Mouse (Mus musculus): Measurements from ENCODE around the gene Lyrm4. TPM values are rescaled to one million over a fixed set of nuclear protein-coding genes. Genes with fewer than 3 reads are reported as not detected.
A peak's percentile ranks its signal among the peaks of the same experiment; 100 is the strongest.

The Lyrm4 gene
- polyA plus RNA-seq, 1 experiment from 2014 or later = 13.1 TPM

DNA sequence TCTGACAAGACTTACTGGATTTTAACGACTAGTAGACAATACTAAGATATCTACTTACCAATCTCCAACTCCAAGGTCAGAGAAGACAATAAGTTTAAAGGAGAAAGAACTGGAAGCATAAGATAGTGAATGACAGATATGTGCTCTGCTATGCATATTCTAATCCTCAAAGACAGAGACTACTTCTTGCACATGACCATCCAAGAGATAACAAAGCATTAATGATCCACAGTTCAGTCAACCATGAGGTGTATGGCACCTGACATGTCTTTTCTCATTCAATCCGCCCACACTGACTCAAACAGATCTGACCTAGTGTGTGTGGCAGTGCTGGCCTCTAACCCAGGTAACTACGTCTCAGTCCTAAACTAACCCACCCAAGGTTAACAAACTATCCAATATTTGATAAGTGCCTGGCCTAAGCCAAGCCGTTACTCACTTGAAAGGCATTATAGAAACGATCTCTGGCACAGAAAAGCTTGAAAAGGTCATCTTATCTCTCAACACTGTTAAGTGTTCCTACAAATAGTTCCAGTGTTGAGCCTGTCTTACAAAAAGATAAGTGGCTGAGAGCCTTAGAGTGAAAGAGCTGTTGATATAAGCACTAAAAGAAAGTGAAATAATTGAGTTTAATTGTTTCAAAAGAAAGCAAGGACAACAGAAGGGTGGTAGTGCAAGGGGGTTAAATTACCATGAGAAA is 20.5 kb downstream of the Lyrm4 start:
- CTCF ChIA-PET = interaction anchor here (1.3 kb wide), 1 partner anchor 12 kb away, joined by 3 read pairs; no protein-coding TSS in a partner anchor
- no peak for ATAC-seq
- in situ Hi-C loops (cut with MboI; ENCODE audit: low pct_unique_long_range_greater_than_20kb) = no loop called here
- TF ChIP-seq CTCF (IDR thresholded peaks at IDR 0.05) = no peak
- H3K27me3 ChIP-seq = no peaks in the 10 kb centered on the region
- DNase-seq (ENCODE audit: low read depth, low spot score) = no peak
- POLR2A ChIA-PET = no interaction called here

DNA sequence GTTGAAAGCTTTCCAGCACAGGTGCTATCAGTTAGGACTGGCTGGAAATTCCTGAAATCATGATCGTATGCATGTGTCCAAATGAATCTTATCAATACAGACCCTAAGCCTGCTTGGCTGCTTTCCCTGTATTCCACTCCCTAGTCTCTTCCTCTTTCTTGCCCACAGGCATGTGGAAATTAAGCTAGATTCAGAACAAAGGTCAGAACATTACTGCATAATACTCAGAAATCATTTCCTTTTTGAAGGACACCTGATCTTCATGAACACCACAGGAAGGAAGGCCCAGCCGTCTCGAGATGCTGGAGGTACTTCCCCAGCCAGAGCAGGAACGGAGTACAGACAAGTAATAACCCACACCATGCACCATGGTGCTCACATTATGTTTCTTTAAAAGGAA is 29.2 kb downstream of the Lyrm4 start:
- no peak for TF ChIP-seq CTCF (IDR thresholded peaks at IDR 0.05)
- no peaks in the 10 kb centered on the region for H3K27me3 ChIP-seq
- ChIA-PET POLR2A (interaction anchor here (0.5 kb wide), 1 partner anchor 53 kb away, joined by 4 read pairs; no protein-coding TSS in a partner anchor), CTCF (interaction anchor here (0.7 to 1.0 kb wide), 2 partner anchors 10 to 141 kb away, joined by 3 read pairs; no protein-coding TSS in a partner anchor)
- in situ Hi-C loops (cut with MboI; ENCODE audit: low pct_unique_long_range_greater_than_20kb) = no loop called here
- DNase-seq (ENCODE audit: low read depth, low spot score) (no peak), ATAC-seq (no peak)

DNA sequence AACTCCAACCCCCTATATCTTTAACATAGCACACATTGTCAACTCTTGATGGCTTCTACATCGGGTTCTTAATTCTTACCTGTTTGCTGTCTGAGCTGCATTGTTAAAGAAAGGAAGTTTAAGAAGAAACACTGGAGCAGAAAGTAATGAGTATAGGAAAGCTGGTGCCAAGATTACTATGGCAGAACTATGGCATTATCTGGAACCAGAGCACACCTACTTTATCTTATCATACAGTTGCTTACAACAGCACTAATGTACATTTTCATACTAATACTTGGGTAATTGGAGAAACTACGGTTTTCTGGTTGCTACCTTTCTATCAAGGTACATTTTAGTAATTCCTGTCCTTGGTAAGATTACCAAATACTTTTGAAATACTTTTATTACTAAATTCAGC is 29.9 kb downstream of the Lyrm4 start:
- ATAC-seq = no peak
- POLR2A ChIA-PET = no interaction called here
- in situ Hi-C loops (cut with MboI; ENCODE audit: low pct_unique_long_range_greater_than_20kb) = no loop called here

DNA sequence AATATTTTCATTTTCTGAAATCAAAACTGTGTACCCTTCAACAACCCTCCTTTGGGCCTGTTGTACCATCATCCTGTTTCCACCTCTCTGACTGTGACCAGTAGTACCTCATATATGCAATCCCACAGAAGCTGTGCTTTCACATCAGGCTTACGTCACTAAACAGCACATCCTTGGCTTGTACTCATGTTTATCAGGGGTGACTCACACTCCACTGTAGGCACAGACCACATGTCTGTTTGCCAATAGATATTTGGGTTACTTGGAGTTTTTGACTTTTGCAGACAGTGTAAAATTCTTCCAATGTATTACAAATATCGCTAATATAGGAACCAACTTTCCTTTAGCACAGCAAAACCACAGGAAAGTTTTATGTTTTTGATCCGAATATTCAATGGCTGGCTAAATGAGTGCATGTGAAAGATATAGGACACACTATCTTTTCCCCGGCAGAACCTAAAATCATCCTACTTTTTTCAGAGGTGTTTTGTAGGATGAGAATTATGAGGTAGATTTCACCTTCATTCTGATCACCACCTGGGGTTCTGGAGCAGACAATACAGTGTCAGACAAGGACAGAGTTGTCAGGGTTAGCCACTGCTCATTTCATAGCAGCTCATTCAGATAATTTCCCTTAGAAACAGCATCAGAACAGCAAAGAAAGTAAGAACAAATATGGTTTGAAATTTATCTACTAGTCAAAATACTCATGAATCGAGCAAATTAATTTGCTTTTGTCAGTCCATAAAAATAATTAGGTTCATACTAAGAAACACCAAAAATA is 30.5 kb downstream of the Lyrm4 start:
- ChIA-PET CTCF (interaction anchor here (1.4 kb wide), 1 partner anchor 13 kb away, joined by 3 read pairs; no protein-coding TSS in a partner anchor), POLR2A (no interaction called here)
- DNase-seq (ENCODE audit: low read depth, low spot score) = no peak
- in situ Hi-C loops (cut with MboI; ENCODE audit: low pct_unique_long_range_greater_than_20kb) = no loop called here
- no peak for TF ChIP-seq CTCF (IDR thresholded peaks at IDR 0.05)
- no peaks in the 10 kb centered on the region for H3K27me3 ChIP-seq
- ATAC-seq = no peak

More for the DNA sequence above, 29.9 kb downstream of the Lyrm4 start:
- TF ChIP-seq CTCF (IDR thresholded peaks at IDR 0.05) = no peak
- CTCF ChIA-PET = interaction anchor here (1.4 kb wide), 1 partner anchor 12 kb away, joined by 3 read pairs; no protein-coding TSS in a partner anchor
- no peaks in the 10 kb centered on the region for H3K27me3 ChIP-seq
- no peak for DNase-seq (ENCODE audit: low read depth, low spot score)

DNA sequence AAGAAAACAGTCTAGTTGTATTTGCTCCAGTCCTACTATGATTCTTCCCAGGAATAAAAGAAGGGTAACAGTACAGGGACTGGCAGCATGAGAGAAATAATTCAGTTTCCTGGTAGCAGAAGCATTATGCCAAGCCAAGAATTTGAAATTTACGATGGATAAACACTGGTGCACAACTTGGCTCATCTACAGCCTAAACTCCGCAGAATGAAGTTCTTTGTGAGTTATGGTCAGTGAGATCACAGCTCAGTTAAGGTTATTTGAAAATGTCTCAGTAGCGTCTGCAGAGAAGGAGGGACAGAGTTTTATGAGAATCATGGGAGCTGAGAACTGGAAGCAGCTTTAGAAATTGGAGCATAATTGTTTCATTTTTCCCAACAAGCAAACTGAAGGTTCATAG is 31.4 kb downstream of the Lyrm4 start:
- ChIA-PET POLR2A (no interaction called here), CTCF (no interaction called here)
- ATAC-seq (no peak), DNase-seq (ENCODE audit: low read depth, low spot score) (no peak)
- no peaks in the 10 kb centered on the region for H3K27me3 ChIP-seq
- TF ChIP-seq CTCF (IDR thresholded peaks at IDR 0.05) = no peak
- in situ Hi-C loops (cut with MboI; ENCODE audit: low pct_unique_long_range_greater_than_20kb) = no loop called here

DNA sequence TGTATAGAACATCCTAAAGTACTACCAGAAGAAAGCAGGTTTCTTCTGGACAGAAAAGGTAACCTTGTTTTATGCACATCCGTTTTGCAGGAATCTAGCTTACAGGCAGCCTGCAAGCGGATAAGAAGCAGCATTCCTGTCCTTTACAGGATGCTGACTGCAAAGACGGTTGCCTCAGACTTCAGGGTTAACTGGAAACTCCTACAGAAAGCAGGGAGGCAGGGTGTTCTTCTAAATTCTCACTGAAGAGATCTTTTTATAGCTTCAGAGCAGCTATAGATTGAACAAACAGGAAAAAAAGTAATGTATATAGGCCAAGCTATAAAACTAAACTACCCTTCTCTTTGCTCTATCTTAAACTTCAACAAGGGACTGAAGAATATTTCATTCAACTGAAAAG is 32.6 kb downstream of the Lyrm4 start:
- POLR2A ChIA-PET = no interaction called here
- no peaks in the 10 kb centered on the region for H3K27me3 ChIP-seq
- CTCF ChIA-PET = interaction anchor here (1.0 to 1.1 kb wide), 2 partner anchors 12 to 65 kb away, joined by 3 read pairs; no protein-coding TSS in a partner anchor
- in situ Hi-C loops (cut with MboI; ENCODE audit: low pct_unique_long_range_greater_than_20kb) = no loop called here
- DNase-seq (ENCODE audit: low read depth, low spot score) = no peak
- TF ChIP-seq CTCF (IDR thresholded peaks at IDR 0.05) = no peak
- no peak for ATAC-seq

DNA sequence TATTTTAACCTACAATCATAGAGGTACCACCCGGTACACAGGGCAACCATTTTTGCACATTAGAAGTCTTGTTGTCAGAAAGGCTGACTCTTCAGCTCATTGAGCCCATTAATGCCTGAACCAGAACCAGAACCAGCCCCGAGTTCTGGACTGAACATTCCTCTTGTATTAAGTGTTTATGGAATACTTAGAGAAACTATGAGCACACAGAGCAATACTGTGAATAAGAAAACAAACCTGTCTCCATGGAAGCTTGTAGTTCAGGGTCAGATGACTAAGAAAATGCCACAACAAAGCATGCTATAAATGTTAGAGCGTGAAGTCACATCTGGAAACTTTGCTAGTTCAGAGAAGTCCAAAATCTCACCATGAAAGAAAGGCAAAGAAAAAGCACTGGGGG is 35.7 kb downstream of the Lyrm4 start:
- H3K27me3 ChIP-seq = no peaks in the 10 kb centered on the region
- POLR2A ChIA-PET = no interaction called here
- DNase-seq (ENCODE audit: low read depth, low spot score) = peak; percentile 41
- TF ChIP-seq CTCF (IDR thresholded peaks at IDR 0.05) = no peak
- peak; percentile 83 for ATAC-seq
- in situ Hi-C loops (cut with MboI; ENCODE audit: low pct_unique_long_range_greater_than_20kb) = no loop called here
- CTCF ChIA-PET = interaction anchor here (1.0 to 1.1 kb wide), 2 partner anchors 12 to 13 kb away, joined by 3 read pairs; no protein-coding TSS in a partner anchor

DNA sequence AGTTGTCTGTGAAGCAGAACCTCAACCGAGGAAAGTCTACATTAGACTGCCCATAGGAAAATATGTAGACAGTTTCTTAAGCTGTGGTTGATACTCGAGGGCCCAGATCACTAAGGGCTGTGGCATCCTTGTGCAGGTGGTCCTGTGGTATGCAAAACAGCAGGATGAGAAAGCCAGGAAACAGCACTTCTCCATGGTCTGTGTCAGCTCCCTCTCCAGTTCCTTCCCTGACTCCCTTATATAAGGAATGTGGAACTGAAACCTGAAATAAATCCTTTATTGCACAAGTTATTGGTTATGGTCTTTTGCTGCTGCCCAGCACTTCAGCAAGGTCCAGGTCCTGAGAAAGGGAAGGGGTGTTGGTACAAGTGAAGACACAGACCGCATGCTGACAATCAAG is 42.8 kb downstream of the Lyrm4 start:
- no peak for TF ChIP-seq CTCF (IDR thresholded peaks at IDR 0.05)
- in situ Hi-C loops (cut with MboI; ENCODE audit: low pct_unique_long_range_greater_than_20kb) = no loop called here
- ATAC-seq = no peak
- CTCF ChIA-PET = no interaction called here
- DNase-seq (ENCODE audit: low read depth, low spot score) = no peak
- H3K27me3 ChIP-seq = no peaks in the 10 kb centered on the region
- POLR2A ChIA-PET = no interaction called here

DNA sequence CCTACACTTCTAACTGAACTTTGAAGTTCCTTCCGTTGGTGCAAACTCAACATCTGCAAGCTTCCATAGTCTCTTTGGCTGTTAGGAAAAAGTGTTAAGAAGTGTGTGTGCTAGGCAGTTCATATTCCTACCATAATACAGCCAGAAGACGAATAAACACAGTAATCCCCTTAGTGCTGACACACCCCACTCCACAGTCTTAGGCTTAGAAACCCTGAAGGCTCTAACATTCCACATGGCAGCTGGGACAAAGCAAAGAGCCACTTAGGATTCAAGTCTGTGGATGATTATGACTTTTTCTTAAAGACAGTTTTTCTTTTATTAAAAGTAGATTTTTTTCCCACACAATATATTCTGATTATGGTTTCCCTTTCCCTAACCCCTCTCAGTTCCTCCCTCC is 50.6 kb downstream of the Lyrm4 start:
- in situ Hi-C loops (cut with MboI; ENCODE audit: low pct_unique_long_range_greater_than_20kb) = no loop called here

DNA sequence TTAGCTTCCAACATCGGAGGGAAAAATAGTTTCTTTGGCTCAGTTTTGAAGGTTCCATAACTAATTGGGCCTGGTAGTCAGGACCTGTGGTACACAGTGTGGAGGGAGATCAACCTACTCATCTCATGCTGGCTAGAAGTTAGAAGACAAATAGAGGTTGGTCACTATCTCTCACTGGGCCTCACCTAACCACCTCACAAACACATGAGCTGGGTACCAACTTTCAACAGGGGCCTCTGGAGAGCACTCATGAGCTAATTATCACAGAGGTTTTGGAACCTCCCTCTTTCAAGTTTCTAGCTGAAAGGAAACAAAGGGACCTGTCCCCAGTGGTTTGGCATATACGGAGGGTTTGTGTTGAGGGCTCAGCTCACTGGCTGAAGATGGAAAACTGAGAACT is 59.8 kb downstream of the Lyrm4 start:
- CTCF ChIA-PET = interaction anchor here (1.3 kb wide), 1 partner anchor 10 kb away, joined by 3 read pairs; no protein-coding TSS in a partner anchor
- in situ Hi-C loops (cut with MboI; ENCODE audit: low pct_unique_long_range_greater_than_20kb) = no loop called here

More for the DNA sequence above, 50.6 kb downstream of the Lyrm4 start:
- ChIA-PET CTCF (interaction anchor here (1.1 to 1.2 kb wide), 2 partner anchors 9 to 11 kb away, joined by 3 read pairs; no protein-coding TSS in a partner anchor), POLR2A (no interaction called here)
- ATAC-seq (no peak), DNase-seq (ENCODE audit: low read depth, low spot score) (no peak)
- no peak for TF ChIP-seq CTCF (IDR thresholded peaks at IDR 0.05)
- no peaks in the 10 kb centered on the region for H3K27me3 ChIP-seq

DNA sequence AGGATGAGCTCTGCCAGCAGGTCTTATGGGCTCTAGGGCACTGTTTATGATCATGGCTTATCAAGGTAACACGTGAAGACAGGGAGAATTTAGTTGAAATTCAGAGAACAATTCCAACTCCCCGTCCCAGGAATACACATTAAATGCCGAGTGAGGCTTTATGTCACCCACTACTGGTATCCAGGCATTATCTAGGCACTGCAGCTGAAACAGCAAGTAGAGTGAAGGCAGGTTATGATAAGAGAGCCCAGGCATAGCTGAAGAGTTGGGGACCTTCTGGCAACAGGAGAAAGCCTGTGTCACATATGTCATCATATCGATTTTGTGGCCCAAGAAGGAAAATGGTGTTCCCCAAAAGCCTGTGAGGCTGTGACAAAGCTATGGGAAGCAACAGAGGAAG is 60.4 kb downstream of the Lyrm4 start:
- no peaks in the 10 kb centered on the region for H3K27me3 ChIP-seq
- CTCF ChIA-PET = interaction anchor here (1.3 kb wide), 1 partner anchor 10 kb away, joined by 3 read pairs; no protein-coding TSS in a partner anchor
- POLR2A ChIA-PET = interaction anchor here (0.6 kb wide), 1 partner anchor 20 kb away, joined by 3 read pairs; no protein-coding TSS in a partner anchor
- DNase-seq (ENCODE audit: low read depth, low spot score) (no peak), ATAC-seq (no peak)
- in situ Hi-C loops (cut with MboI; ENCODE audit: low pct_unique_long_range_greater_than_20kb) = no loop called here
- TF ChIP-seq CTCF (IDR thresholded peaks at IDR 0.05) = no peak

More for the DNA sequence above, 59.8 kb downstream of the Lyrm4 start:
- no peak for TF ChIP-seq CTCF (IDR thresholded peaks at IDR 0.05)
- POLR2A ChIA-PET = no interaction called here
- DNase-seq (ENCODE audit: low read depth, low spot score) = no peak
- H3K27me3 ChIP-seq = no peaks in the 10 kb centered on the region
- no peak for ATAC-seq
